Mouse (Mus musculus): ENCODE data around the gene Il16.

Il16 gene

DNA sequence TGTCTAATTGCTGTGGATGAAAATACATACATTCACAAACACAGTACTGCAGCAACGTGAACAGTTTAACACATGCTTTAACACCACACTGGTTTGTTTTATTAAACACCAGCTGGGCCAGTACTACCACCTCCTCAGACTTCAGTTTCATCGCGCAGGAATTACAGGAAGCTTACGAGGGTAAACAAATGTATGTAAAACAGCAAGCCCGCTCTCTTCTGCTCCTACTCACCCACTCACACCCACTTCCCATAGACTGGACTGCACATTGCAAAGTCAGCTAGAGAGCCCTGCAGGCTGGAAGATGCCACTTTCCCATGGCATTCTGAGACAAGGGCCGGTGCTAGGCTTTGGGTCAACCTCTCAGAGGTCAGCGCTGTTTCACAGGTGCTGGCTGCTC, 96.7 kb downstream of the Il16 start:
- CTCF ChIA-PET: no interaction called here

- CTCF ChIA-PET: interaction anchor here (0.9 to 1.2 kb wide), 2 partner anchors 11 to 23 kb away, joined by 3 read pairs; no protein-coding TSS in a partner anchor
These were observed 100.0 kb downstream of the Il16 start for GRCm38 (mm10) chr7:83645476-83645875.

- CTCF ChIA-PET: interaction anchor here (0.9 to 1.2 kb wide), 2 partner anchors 10 to 24 kb away, joined by 3 read pairs; no protein-coding TSS in a partner anchor
These were observed 100.8 kb downstream of the Il16 start for GRCm38 (mm10) chr7:83644761-83645160.

GRCm38 (mm10) chr7:83643581-83643980, 101.9 kb downstream of the Il16 start:
- CTCF ChIA-PET: interaction anchor here (0.6 to 1.0 kb wide), 4 partner anchors 24 to 38 kb away, joined by 3 to 7 read pairs (median 4); no protein-coding TSS in a partner anchor

GRCm38 (mm10) chr7:83641163-83641562, 104.4 kb downstream of the Il16 start:
- CTCF ChIA-PET: interaction anchor here (0.6 kb wide), 1 partner anchor 208 kb away, joined by 7 read pairs; no protein-coding TSS in a partner anchor

DNA sequence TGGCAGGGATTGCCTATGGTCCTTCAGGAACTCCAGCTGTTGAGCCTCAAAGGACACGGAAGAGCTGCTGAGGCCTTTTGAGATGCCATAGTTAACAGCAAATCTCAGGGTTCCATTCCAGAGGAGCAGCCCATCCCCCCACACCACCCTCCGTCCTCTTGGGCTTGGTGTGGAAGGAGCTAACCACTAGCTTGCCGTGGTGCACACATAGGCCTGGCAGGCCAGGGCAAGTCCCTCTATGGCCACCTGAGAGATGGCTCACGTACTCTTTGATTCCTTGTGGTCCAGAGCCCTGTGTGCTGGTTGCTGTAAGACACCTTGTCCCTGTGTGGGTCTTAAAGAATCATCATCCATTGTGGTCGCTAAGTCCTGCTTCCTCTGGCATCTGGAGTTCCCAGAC, 104.9 kb downstream of the Il16 start:
- CTCF ChIA-PET: no interaction called here

- CTCF ChIA-PET: interaction anchor here (1.0 kb wide), 1 partner anchor 15 kb away, joined by 3 read pairs; no protein-coding TSS in a partner anchor
These were observed 106.4 kb downstream of the Il16 start for GRCm38 (mm10) chr7:83639084-83639483.

GRCm38 (mm10) chr7:83637781-83638583, 107.5 kb downstream of the Il16 start:
- CTCF ChIA-PET: interaction anchor here (0.6 to 1.3 kb wide), 3 partner anchors 16 to 1838 kb away, joined by 3 read pairs; no protein-coding TSS in a partner anchor

DNA sequence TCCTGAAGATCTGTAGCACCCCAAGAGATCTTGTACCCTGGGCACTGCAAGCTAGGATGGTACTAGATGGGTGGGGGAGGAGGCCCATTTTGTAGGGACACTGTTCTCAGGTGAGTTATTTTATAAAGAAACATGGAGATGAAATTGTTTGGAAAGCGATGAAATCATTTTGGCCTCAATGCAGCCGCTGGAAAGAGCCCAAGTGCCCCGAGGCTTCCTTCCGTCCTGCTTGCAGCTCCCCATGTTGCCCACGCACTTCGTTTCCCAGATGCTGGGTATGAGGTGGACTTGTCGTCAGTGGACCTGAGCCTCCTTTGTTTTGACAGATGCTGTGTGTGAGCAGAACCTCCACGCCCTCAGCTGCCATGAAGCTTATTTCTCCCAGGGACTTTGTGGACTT, 109.1 kb downstream of the Il16 start:
- CTCF ChIA-PET: interaction anchor here (0.9 kb wide), 1 partner anchor 25 kb away, joined by 3 read pairs; no protein-coding TSS in a partner anchor

DNA sequence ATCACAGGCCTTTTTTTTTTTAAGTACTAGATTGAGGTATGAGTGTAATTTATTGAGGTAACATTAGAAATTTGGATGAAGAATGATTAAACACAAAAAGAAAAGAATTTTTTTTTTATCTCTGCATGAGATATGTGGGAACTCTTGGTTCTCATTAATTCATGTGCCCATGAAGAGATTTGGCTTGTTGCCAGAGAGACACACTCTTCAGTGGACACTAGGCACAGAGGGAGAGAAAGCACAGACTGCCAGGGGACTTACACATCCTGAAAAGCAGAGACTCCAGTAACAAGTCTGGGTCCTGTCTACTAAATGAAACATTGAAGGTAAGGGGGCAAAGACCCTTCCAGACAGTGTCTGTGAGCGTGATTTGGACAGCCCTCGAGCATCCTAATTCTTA, 109.8 kb downstream of the Il16 start:
- CTCF ChIA-PET: no interaction called here

DNA sequence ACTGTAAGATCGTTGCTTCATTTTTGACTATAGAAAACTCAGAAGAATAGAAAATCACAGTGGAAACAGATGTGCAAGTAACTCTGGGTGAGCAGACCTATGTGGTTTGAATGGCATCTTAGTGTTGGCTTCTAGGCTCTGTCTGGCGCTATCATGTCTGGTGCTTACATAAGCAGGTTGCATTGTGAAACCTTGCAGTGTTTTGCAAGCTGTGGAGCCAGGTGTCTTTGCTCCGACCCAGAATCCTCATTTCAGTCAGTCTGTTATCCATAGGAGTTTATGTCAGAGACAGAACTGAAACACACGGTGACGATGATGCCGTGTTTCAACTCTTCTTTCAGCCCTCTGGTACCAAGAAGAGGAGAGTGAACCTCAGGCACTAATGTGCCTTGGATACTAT, 111.7 kb downstream of the Il16 start:
- CTCF ChIA-PET: interaction anchor here (0.9 kb wide), 1 partner anchor 12 kb away, joined by 3 read pairs; no protein-coding TSS in a partner anchor

- CTCF ChIA-PET: no interaction called here
These were observed 112.8 kb downstream of the Il16 start for GRCm38 (mm10) chr7:83632682-83633120.

DNA sequence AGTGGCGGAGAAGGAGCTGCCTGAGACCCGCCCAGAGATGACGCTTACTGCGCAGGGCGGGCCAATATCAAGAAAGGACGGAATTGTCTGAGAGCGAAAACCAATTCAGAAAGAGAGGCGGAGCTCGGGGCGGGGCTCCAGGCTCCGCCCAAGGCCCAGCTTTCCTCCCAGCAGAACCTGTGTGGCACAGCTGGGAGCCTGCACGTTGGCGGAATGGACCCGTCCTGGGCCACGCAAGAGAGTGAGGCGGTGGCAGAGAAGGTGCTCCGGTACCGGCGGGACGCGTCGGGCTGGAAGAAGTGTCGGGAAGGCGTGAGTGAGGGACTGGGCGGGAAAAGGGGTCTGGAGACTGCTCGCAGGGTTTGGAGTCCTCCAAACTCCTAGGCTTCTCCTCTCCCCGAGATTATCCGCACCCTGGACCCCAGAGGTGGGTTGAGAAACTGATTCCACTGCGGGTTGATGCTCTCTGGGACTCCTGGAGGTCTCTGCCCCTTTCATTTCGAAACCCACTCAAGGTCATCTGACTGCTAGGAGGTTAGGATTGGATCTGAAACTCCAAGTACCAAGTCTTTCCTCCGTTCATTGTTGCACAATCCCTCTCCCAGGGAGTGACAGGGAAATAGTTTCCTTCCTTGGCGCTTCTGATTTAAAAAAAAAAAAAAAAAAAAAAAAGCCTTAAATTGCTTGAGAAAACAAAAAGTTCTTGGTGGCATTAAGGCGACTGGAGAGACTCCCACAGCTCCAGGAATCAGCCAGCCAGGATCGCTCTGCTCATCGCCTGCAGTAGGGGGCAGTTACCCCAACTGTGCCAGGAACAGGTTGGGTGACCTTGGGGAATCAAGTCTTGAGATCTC, 113.5 kb downstream of the Il16 start, which contains the start of gene Stard5:
Gene Stard5 (plus strand): TSS at position 132 of the 854 bp plus-strand sequence.
- CTCF ChIA-PET: interaction anchor here (0.5 kb wide), 1 partner anchor 33 kb away, joined by 3 read pairs; no protein-coding TSS in a partner anchor

- CTCF ChIA-PET: interaction anchor here (0.5 kb wide), 1 partner anchor 34 kb away, joined by 3 read pairs; no protein-coding TSS in a partner anchor
These were observed 114.3 kb downstream of the Il16 start for GRCm38 (mm10) chr7:83631073-83631827.

DNA sequence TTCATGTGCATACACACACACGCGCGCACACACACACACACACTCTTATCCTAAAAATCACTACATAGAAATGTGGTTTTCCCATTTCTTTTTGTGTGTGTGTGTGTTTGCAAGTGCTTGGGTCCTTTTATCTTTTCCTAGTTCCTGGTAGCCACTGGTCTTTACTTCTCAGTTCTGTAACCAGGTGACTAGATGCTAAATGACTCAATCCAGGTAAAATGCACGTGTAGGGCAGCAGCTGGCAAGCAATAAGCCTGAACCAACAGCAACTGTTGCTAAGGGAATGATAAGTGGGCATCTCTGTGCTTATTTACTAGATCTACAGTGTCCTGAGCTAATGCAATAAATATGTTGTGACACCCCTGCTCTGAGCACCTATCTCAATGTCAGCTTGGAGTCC, 118.2 kb downstream of the Il16 start:
- CTCF ChIA-PET: interaction anchor here (0.6 to 1.1 kb wide), 2 partner anchors 22 to 24 kb away, joined by 3 read pairs; no protein-coding TSS in a partner anchor

GRCm38 (mm10) chr7:83626557-83627257, 118.8 kb downstream of the Il16 start:
- CTCF ChIA-PET: no interaction called here

- CTCF ChIA-PET: interaction anchor here (0.5 kb wide), 1 partner anchor 27 kb away, joined by 9 read pairs; no protein-coding TSS in a partner anchor
These were observed 121.5 kb downstream of the Il16 start for GRCm38 (mm10) chr7:83624065-83624464.

DNA sequence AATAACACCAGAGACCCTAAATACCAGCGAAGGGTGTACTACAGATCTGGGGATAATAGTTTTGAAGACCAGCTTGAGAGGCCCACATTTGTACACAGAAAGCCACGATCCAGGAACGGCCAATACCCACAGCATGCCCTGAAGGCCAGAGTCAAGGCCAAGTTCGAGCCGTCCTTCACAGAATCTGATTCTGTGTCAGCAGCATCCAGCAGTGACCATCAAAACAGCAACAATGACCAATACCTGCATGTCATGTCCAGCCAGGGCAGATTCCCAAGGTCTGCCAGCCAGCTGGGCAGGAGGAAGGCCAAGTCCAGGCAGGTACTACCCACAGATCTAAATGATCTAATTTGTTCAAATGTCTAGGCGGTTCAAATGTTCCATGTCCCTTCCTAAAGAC, 122.9 kb downstream of the Il16 start:
- CTCF ChIA-PET: no interaction called here

- CTCF ChIA-PET: interaction anchor here (1.2 kb wide), 1 partner anchor 25 kb away, joined by 3 read pairs; no protein-coding TSS in a partner anchor
These were observed 126.8 kb downstream of the Il16 start for GRCm38 (mm10) chr7:83618709-83619108.

- CTCF ChIA-PET: interaction anchor here (0.7 to 1.4 kb wide), 3 partner anchors 27 to 59 kb away, joined by 3 to 7 read pairs (median 3); no protein-coding TSS in a partner anchor
These were observed 129.3 kb downstream of the Il16 start for GRCm38 (mm10) chr7:83616268-83616667.
